Mouse (Mus musculus) embryo, embryonic 11.5 days (tissue): ENCODE measurements at regions not wholly inside any gene's neighbourhood (a gene's known extent, or its start where the extent isn't known, plus 50 kb on each side); places are given as distances from the start of the nearest gene placed in this dataset.
A peak's percentile ranks its signal among the peaks of the same experiment; 100 is the strongest.

ENCODE experiments used
- DNase-seq: peaks from one replicate; pipeline ENCODE4 v3.0.0-alpha.2; 2012; ENCODE audit warnings: low read depth, low spot score

DNA sequence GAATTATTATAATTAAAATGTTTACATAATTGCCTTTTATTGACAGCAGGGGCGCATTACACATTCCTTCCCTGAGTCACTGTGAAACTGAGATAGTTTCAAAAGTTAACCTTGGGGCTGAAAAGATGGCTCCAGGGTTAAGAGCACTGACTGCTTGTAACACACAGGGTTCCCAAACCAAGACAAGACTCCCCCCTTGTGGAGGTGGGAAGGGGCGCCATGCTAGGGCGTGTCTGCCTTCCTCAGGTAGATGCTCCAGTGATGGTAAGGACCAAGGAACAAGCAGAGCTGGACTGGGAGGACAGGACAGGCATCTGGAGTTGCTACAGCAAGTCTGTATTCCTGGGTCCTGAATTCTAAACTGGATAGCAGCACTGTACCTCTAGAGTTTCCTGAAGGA, 351.9 kb downstream of the Tbc1d22a start:
- no peak for DNase-seq

GRCm38 (mm10) chr15:86574311-86574710, 360.1 kb downstream of the Tbc1d22a start:
- DNase-seq = no peak

GRCm38 (mm10) chr15:86576666-86577065, 362.4 kb downstream of the Tbc1d22a start:
- no peak for DNase-seq

DNA sequence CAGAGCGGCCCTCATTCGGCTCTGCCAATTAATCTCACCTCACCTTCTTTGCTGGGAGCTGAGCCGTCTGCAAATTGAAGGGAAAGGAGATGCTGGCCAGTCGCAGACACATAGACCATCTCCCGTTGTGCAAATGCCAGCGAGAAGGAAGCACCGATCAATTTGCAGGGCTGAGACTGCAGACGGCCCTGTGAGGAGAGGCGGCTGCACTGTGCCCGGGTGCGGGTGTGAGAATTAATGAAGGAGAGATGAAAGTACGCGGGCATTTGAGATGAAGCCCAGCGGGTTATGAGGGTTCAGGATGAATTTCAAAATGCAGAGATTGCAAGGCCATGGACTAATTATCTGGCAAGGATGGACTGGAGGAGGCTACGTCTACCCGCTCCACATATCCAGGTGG, 364.4 kb downstream of the Tbc1d22a start:
- DNase-seq = no peak

- DNase-seq = no peak
Measured at GRCm38 (mm10) chr15:86582240-86583090, 368.2 kb downstream of the Tbc1d22a start.

GRCm38 (mm10) chr15:86585716-86586115, 371.5 kb downstream of the Tbc1d22a start:
- DNase-seq = no peak

DNA sequence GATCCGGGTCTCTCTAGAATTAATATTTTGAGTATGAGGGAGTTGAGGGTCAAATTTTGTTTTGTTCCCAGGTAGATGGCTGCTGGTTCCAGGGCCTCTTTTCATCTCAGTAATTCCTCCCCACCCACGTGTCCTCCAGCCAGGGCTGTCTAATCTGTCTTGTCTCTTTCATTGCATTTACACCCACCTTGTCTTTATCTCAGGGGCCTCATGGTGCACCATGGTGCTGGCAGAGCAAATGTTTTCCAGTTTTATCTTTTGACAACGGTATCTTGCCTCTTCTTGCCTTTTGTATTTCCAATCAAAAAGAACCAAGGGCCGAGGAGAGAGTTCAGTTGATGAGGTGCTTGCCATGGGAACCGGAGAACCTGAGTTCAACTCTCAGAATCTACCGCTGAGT, 372.9 kb downstream of the Tbc1d22a start:
- DNase-seq = no peak

- no peak for DNase-seq
Measured at GRCm38 (mm10) chr15:86590033-86590432, 375.8 kb downstream of the Tbc1d22a start.

DNA sequence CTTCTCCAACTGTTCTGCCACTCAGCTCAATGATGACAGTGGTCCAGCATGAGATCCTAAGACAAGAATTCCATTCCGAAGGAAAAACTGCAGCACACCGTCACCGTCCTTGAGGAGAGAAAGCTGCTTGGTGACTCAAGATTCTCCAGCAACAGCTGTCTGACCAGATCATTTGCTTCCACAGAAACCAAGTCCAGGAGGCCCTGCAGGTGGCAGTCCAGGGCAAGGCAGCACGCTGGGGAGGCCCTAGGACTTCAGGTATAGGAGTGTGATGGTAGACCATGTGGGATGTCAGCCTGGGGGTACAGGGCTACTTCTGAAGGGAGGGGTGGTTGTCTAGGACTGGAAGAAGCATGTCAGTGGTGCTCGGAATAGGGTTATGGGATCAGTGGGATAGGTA, 376.6 kb downstream of the Tbc1d22a start:
- DNase-seq = no peak

- no peak for DNase-seq
Measured at GRCm38 (mm10) chr15:86593404-86593803, 379.1 kb downstream of the Tbc1d22a start.

DNA sequence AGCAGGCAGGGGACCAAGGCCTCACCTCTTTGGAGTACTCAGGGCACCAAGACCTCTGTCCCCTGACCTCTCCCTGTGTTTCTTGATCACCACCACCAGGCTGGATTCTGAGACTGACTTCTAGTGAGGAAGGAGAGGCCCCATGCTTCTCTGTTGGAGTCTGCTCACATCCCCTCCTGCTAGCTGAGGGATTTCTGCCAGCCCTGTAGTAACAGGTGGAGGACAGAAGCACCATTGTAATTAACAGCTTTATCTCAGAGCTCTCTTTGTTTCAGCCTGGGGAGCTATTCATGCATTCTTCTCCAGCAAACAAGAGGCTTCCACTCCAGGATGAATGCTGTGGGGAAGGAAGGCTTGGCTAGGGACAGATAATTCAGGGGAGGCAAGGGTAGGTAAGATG, 392.2 kb downstream of the Tbc1d22a start:
- no peak for DNase-seq

DNA sequence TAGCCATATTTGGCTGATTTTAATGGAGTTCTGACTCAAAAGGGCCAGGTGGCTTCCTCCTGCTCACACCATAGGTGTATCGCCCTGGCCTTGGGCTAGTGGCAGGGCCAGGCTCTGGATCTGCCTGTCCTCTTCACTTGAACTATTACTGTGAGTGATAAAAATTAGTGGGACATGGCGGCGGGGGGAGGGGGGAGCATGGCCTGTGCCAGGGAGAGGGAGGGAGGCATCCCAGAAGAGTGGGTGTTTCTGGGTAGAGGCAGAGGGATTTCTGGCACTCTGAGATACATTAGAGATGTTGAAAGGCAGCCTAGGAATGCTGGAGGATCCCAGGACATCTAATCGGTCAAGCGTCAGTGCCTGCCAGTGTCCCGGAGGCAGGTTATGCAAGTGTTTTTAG, 395.4 kb downstream of the Tbc1d22a start:
- DNase-seq = no peak

DNA sequence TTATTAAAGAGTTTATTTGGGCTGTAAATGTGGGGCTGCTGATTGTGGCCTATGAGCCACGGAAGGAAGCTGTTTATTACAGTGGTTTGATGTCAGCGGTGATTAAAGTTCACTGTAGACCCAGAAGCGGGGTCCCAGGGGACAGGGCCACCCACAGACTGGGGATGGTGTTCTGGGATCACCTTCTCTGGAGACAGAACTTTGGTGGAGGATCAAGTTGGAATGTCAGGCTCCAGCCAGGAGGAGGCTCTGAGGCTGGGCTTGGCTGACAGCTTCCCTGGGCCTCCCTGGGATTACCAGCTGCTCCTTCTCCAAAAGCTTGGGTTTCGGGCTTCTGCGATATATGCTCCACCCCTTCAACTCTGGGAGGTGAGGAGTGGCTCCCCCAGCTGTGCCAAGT, 417.1 kb downstream of the Tbc1d22a start:
- no peak for DNase-seq

GRCm38 (mm10) chr15:86645244-86645643, 431.0 kb downstream of the Tbc1d22a start:
- DNase-seq = no peak

DNA sequence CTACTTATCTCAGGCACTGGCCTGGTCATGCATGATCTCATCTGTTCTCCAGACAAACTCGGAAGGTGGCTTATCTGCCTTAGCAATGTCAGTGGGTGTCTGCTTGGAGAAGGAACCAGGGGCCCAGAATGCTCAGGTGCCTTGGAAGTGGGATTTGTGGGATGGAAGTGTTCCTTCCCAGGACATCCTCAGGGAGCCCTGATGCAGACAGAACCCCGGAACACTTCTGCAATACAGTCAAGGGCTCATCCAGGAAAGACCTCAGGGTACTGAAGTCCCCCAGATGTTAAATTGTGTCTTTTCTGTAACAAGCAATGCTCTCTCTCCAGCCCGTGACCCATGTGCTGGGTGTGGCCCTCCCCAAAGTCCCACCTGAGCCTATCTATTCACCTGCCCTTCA, 433.9 kb downstream of the Tbc1d22a start:
- no peak for DNase-seq

DNA sequence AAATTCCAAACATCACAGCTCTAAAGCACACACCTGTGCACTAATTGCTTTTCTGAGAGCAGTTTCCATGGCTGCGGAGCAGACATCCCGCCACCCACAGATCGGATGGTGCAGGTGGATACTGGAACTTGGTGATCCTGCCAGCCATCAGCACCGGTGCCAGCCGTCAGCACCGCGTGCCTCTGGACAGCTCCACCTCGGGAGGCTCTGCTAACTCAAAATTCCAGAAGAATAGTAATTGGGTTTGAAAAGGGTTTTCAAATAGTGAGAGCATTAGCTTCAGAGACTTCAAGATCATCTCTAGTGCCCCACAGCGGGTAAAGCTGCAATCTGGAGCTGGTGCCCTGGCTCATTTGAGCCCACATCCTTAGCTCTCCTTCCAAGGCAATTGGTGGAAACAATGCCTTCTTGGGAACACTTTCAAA, 458.8 kb downstream of the Tbc1d22a start:
- DNase-seq = peak; percentile 23

GRCm38 (mm10) chr15:86677016-86677415, 462.8 kb downstream of the Tbc1d22a start:
- DNase-seq = no peak

GRCm38 (mm10) chr15:86683081-86683480, 468.8 kb downstream of the Tbc1d22a start:
- no peak for DNase-seq

GRCm38 (mm10) chr15:86689694-86690093, 475.4 kb downstream of the Tbc1d22a start:
- DNase-seq = no peak

- no peak for DNase-seq
Measured at GRCm38 (mm10) chr15:86696806-86697205, 482.5 kb downstream of the Tbc1d22a start.

- no peak for DNase-seq
Measured at GRCm38 (mm10) chr15:86710429-86710828, 496.2 kb downstream of the Tbc1d22a start.

- no peak for DNase-seq
Measured at GRCm38 (mm10) chr15:86718376-86718775, 504.1 kb downstream of the Tbc1d22a start.

- no peak for DNase-seq
Measured at GRCm38 (mm10) chr15:86719088-86719487, 504.8 kb downstream of the Tbc1d22a start.

DNA sequence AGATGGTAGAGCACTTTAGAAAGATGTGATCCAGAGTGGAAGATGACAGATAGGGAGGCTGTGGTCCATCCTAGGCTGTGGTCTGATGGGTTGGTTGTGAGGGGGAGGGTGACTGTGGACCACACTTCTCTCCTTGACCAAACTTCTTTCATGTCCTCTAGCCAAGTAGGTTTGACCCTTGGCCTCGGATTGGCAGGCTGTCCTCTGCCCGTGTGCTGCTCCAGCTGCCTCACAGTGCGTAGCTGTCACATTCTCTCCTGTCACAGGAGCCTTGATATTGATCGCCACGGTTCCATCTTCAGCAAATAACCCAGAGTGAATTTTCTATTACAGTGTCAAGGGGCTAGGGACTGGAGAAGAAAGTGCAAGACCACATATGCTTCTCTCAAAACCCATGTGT, 506.9 kb downstream of the Tbc1d22a start:
- DNase-seq = no peak
